Mouse (Mus musculus) hindbrain, embryonic 16.5 days (tissue): Measurements from ENCODE around the gene Kcne1l. TPM values are rescaled to one million over a fixed set of nuclear protein-coding genes. Genes with fewer than 3 reads are reported as not detected.

Source experiments
- ATAC-seq: fragments of 200-750 bp; cut with Nextera tagmentation; 2 replicates; pipeline ENCODE4 v1.8.0; 2017; ENCODE audit warnings: moderate TSS enrichment, moderate library complexity
- H3K27ac ChIP-seq: fragments of 300-500 bp; sonication (generic); 2 replicates; pipeline ENCODE4 v1.5.1; 2014; ENCODE audit warnings: low read depth, mild to moderate bottlenecking, control low read depth, low read length, moderate library complexity
- H3K27me3 ChIP-seq: fragments of 300-500 bp; sonication (generic); replicated peaks from 2 replicates; pipeline ENCODE4 v1.6.1; 2014; ENCODE audit warnings: low read length; ENCODE audit not compliant: control insufficient read depth, insufficient read depth
- H3K36me3 ChIP-seq: fragments of 300-500 bp; sonication (generic); 2 replicates; pipeline ENCODE4 v1.6.1; 2014; ENCODE audit warnings: mild to moderate bottlenecking, low read length, moderate library complexity, mixed read lengths; ENCODE audit not compliant: control insufficient read depth, insufficient read depth
- H3K4me1 ChIP-seq: fragments of 300-500 bp; sonication (generic); 2 replicates; pipeline ENCODE4 v1.6.1; 2014; ENCODE audit warnings: low read depth, low read length; ENCODE audit not compliant: control insufficient read depth, insufficient read depth
- H3K4me2 ChIP-seq: fragments of 300-500 bp; sonication (generic); 2 replicates; pipeline ENCODE4 v1.6.1; 2014; ENCODE audit warnings: mild to moderate bottlenecking, low read length, control low read depth, moderate library complexity
- H3K4me3 ChIP-seq: fragments of 300-500 bp; sonication (generic); 2 replicates; pipeline ENCODE4 v1.5.1; 2014; ENCODE audit warnings: mild to moderate bottlenecking, low read length, control low read depth, moderate library complexity
- H3K9ac ChIP-seq: fragments of 300-500 bp; sonication (generic); 2 replicates; pipeline ENCODE4 v1.6.1; 2014; ENCODE audit warnings: low read depth, mild to moderate bottlenecking, control low read depth, low read length, moderate library complexity
- H3K9me3 ChIP-seq: fragments of 300-500 bp; sonication (generic); 2 replicates; pipeline ENCODE4 v1.6.1; 2014; ENCODE audit warnings: mild to moderate bottlenecking, low read length, moderate library complexity; ENCODE audit not compliant: control insufficient read depth
- WGBS: fragments of 180-500 bp; shearing (Covaris S2); extraction: QIAGEN DNeasy Blood & Tissue Kit; methylation state at CpG from one replicate; pipeline ENCODE4 v1.1.7; 2014; 5-methylcytosine and 5-hydroxymethylcytosine counted together
- polyA plus RNA-seq: library from polyadenylated mRNA; unstranded; fragments of >200 nt; fragmentation: Nextera tagmentation; extraction: Ambion mirVana; gene quantifications from 2 replicates; pipeline ENCODE4 v1.2.1, GENCODE M21; 2015

Kcne1l gene
- polyA plus RNA-seq, 1 experiment from 2014 or later: 48.9 TPM

DNA sequence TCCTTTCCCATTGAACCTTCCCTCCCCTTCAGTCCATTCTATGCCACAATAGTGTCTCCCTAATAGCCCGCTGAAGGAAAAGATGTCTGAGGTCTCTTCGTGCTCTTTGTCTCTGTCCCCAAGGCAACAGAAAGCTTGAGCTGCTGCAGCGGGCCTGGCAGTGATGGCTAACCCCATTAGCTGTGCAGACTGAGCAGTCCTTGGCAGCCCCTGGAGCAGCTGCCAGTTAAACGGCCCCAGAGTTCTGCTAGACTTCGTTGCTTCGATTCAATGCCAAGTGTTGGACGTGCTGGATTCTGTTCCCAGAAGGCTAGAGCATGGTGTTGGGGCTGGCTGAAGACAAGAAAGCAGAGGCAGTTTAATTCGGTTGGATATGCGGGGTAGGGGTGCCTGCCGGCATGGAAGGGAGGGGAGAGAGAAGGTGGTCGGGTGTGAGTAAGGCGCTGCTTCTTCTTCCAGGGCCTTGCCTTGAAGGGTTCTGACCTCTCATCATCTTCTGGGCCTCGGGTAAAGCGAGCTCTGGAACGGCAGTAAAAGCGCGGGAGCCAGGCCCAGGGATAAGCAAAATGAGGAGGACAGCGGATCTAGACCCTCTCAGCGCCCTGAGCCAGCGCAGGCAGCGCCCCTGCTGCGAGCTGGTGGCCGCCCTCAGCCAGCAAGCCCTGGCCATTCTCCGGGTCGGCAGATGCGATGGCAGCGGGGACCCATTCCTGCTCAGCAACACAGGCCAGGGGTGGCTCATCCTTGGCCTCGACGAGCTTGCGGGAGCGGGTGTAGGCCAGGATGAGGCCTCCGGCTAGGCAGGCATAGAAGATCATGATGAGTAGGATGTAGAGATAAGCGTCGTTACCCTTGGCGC lies 855 bp downstream of the Kcne1l start:
- H3K36me3 ChIP-seq: no peaks in the 10 kb centered on the region
- peak overlapping the region; percentile 15 for H3K4me3 ChIP-seq
- peak overlapping the region; percentile 57 for H3K27ac ChIP-seq
- H3K4me2 ChIP-seq: peak overlapping the region; percentile 49
- H3K9me3 ChIP-seq: no peaks in the 10 kb centered on the region
- H3K9ac ChIP-seq: peak overlapping the region; percentile 54
- WGBS: 27% methylated on average over 28 of the region's 35 CpGs
- peaks cover 2% of the 10 kb centered on the region; the same call in 1 of the 2 replicates for H3K27me3 ChIP-seq
- peak; percentile 92 for ATAC-seq
- peaks cover 3% of the 10 kb centered on the region; the same call in 1 of the 2 replicates for H3K4me1 ChIP-seq

DNA sequence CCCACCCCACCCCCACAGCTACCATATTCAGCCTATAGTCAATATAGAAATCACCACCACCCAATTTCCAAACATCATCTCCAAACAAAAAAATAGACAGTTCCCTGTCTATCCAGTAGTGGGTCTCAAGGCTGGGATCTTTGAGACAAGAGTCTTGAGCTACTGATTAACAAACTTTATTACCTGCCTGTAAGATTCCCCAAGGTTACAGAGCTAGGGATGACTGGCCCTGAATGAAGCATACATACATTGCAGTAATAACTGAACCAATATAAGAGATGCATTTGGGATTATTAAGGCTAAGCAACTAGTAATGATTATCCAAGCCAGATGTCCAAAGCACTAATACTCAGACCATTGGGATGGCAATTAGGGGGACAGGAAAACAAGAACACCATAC lies 1.5 kb downstream of the Kcne1l start:
- no peak overlapping the region for H3K4me3 ChIP-seq
- no peak for ATAC-seq
- peaks cover 2% of the 10 kb centered on the region; the same call in 1 of the 2 replicates for H3K27me3 ChIP-seq
- peaks cover 3% of the 10 kb centered on the region; the same call in 1 of the 2 replicates for H3K4me1 ChIP-seq
- no peak overlapping the region for H3K27ac ChIP-seq
- H3K4me2 ChIP-seq: no peak overlapping the region
- no peaks in the 10 kb centered on the region for H3K36me3 ChIP-seq
- no peaks in the 10 kb centered on the region for H3K9me3 ChIP-seq
- H3K9ac ChIP-seq: no peak overlapping the region

DNA sequence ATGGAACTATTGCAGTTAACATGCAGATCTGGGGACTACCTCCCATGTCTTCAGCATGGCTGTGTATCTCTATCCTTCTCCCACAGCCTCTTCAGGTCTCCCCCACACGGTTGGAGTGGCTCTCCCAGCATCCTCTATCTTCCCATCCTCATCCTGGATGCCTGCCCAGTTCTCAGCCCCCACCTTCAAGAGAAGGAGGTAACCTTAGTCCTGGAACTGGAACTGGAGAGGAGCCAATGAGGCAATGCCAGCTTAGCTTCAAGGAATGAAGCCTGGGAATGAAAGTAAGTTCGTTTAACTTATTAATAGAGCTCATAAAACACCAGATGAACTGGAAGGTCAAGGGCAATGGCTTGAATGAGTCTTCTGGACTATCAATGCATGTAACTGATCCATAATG lies 2.6 kb downstream of the Kcne1l start:
- Histone ChIP-seq H3K36me3 (no peaks in the 10 kb centered on the region), H3K4me1 (peaks cover 3% of the 10 kb centered on the region; the same call in 1 of the 2 replicates), H3K9ac (no peak overlapping the region), H3K27me3 (peaks cover 2% of the 10 kb centered on the region; the same call in 1 of the 2 replicates), H3K27ac (no peak overlapping the region), H3K4me2 (no peak overlapping the region), H3K4me3 (no peak overlapping the region), H3K9me3 (no peaks in the 10 kb centered on the region)
- no peak for ATAC-seq
- WGBS: 48% methylated on average over 2 of the region's 2 CpGs

DNA sequence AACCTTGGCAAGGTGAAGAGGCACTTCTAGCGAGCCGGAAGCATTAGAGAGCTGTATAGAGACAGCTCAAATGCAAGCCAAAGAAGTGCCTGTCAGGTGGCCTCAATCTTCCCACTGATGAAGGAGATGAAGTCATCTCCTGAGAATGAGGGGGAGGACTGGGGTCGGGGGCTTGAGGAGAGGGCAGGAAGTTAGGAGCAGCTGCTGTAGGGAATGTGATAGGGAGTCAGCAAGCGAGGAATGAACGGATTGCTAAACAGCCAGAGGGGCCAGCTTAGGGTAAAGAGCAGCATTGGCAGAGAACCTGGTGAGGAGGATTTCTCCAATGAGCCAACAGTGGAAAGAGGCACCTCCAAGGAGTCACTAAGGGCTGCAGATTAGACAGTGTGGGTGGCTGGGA lies 20.2 kb downstream of the Kcne1l start:
- Histone ChIP-seq H3K9ac (no peak overlapping the region), H3K27ac (no peak overlapping the region), H3K4me3 (no peak overlapping the region), H3K4me2 (no peak overlapping the region), H3K36me3 (no peaks in the 10 kb centered on the region), H3K4me1 (no peaks in the 10 kb centered on the region), H3K9me3 (no peaks in the 10 kb centered on the region), H3K27me3 (peaks cover 2% of the 10 kb centered on the region; the same call in 1 of the 2 replicates)
- ATAC-seq: no peak
- WGBS: 61% methylated on average over 5 of the region's 5 CpGs

DNA sequence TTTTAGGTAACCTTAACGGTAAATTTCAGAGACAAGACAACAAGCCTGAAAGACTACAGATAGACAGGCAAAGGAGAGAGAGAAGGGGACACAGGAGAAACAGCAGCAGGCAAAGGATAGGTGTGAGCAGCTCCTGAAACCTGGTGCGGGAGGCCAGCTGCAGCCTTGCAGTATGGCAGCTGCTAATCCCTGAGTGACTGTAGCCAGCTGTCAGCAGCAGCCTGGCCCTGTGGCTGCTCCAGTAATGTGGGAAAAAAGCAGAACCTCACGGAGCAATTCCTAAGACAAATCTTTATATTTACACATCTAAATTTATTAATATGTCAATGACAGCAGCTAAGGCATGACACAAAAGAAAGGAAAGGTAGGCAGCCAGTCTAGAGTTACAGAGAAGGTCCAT lies 29.5 kb downstream of the Kcne1l start:
- no peaks in the 10 kb centered on the region for H3K36me3 ChIP-seq
- WGBS: 60% methylated on average over 3 of the region's 3 CpGs
- H3K4me2 ChIP-seq: no peak overlapping the region
- no peak overlapping the region for H3K9ac ChIP-seq
- H3K9me3 ChIP-seq: no peaks in the 10 kb centered on the region
- no peak overlapping the region for H3K27ac ChIP-seq
- no peaks in the 10 kb centered on the region for H3K4me1 ChIP-seq
- no peak for ATAC-seq
- H3K27me3 ChIP-seq: no peaks in the 10 kb centered on the region; the same call in 1 of the 2 replicates
- H3K4me3 ChIP-seq: no peak overlapping the region

DNA sequence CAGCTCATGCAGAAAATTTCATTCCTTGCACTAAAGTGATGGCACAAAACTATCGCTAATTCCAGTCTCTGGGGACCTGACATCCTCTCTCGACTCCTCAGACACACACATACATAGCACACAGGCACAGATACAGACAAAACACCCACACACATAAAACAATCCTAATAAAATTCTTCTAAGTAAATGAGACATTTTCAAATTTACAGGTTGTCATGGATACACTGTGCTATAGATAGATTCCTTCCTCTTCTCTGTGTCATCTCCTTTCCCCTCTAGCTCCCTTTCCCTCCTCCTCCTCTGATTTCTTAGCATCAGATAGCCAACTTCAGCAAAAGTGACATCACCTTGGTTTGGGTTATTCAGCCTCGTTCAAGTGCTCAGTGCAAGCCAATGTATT lies 30.1 kb downstream of the Kcne1l start:
- Histone ChIP-seq H3K27me3 (no peaks in the 10 kb centered on the region), H3K4me2 (no peak overlapping the region), H3K9ac (no peak overlapping the region), H3K4me1 (no peaks in the 10 kb centered on the region), H3K36me3 (no peaks in the 10 kb centered on the region), H3K27ac (no peak overlapping the region), H3K9me3 (no peaks in the 10 kb centered on the region), H3K4me3 (no peak overlapping the region)
- 75% methylated on average over 3 of the region's 3 CpGs for WGBS
- no peak for ATAC-seq

Other genes starting within 250 kb of the Kcne1l start
- 0.11 TPM in 2 replicates for gene Gucy2f, start 109.4 kb downstream of the Kcne1l start, polyA plus RNA-seq
- gene Nxt2, start 79.5 kb downstream of the Kcne1l start, polyA plus RNA-seq: 20.0 and 25.4 TPM in 2 replicates
- 25.5 and 26.5 TPM in 2 replicates for gene Acsl4, start 84.2 kb upstream of the Kcne1l start, polyA plus RNA-seq